Mouse (Mus musculus) ovary, adult 18-20 months (tissue): ENCODE data around the gene Tdrd6.
A peak's percentile ranks its signal among the peaks of the same experiment; 100 is the strongest.

Experiments
- DNase-seq: peaks from one replicate; pipeline ENCODE4 v3.0.0; 2022; ENCODE audit warnings: low spot score, mixed read lengths

The Tdrd6 gene

DNA sequence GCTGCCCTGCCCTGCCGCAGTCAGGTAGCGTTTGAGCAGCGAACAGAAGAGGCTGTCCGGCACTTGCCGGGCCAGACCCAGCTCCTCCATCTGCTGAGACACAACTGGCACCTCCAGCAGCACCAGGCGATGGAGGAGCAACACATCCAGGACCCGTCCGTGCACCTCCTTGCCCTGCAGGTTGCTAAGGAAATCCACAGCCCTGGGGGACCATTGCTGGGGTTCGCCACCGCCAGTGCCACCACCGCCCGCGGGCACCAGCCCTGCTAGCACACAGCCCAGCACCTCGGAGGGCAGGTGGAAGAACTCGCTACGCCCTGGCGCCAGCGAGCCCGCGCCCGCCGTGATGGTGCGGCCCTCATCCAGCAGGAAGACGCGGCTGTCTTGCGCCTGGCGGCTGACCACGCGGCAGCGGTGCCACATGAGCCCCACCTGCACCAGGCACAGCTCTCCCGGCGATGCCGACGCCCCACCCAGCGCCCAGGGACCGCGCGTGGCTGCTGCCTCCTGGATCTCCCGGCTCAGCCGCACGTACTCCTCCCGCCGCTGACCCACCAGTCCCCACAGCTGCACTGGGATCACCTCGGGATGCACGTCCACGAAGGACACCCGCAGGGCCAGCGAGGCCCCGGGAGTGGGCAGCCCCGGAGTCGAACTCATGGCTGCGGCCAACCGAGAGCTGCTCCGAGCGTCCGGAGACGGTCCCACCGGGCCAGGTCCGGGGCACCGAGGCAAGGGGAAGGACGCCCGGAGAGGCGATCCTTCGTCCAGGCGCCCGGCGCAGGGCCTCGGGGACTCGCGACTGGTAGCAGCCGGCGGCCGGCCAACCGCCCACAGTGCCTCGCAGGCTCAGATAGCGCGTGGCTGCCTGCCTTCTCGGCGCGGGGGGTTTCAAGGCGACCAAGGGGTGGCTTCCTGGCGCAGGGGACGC, at the start of gene Tdrd6:
TSS of gene Tdrd6 (minus strand) at position 804 of the 931 bp plus-strand sequence.
- no peak for DNase-seq

DNA sequence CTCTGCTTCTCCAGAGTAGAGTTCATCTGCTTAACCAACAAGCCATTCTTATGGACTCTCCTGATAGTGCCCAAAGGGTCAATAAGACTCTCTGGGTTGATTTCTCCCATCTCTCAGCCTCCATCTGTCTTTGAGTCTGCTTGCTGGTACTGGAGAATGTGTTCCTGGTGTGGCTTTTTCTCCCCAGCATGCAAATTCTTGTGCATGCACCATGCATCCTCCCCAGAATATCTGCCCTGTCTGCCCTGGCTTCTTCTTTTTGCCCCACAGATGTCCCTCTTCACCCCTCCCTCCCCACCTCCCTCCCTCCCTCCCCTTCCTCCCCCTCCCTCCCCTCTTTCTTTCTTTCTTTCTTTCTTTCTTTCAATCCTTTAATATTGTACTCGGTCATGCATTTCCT, 47.2 kb upstream of the Tdrd6 start:
- no peak for DNase-seq

DNA sequence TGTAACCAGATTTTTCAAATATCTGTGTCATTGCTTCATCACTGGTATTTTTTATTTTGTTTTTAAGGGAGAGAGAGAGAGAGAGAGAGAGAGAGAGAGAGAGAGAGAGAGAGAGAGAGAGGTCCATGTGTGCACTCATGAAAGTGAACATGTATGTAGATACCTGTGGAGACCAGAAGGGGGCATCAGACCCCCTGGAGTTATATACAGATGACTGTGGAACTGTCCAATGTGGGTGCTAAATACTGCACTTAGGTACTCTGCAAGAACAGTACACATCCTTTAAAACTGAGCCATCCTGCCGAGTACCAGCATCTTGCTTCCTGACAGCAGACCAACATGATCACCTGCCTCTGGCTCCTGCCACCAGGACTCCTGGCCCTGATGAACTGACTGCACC, 46.1 kb upstream of the Tdrd6 start:
- no peak for DNase-seq

DNA sequence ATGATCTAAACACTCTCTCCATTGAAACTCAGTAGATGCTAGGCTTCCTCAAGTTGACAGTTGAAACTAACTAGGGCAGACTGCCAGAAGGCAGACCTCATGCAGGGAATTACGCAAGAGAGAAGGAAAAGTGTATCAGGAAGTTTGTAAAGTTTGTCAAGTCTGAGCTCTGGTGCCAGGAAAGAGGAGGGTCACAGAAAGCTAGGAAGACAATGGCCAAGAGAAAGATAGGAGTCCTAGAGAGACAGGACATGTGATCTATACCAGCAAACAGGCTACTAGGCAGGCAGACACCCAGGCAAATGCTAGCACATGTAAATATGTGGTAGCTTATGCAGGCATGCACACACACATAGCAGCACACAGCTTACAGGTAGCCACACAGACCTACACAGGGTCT, 45.1 kb upstream of the Tdrd6 start:
- peak; percentile 13 for DNase-seq

DNA sequence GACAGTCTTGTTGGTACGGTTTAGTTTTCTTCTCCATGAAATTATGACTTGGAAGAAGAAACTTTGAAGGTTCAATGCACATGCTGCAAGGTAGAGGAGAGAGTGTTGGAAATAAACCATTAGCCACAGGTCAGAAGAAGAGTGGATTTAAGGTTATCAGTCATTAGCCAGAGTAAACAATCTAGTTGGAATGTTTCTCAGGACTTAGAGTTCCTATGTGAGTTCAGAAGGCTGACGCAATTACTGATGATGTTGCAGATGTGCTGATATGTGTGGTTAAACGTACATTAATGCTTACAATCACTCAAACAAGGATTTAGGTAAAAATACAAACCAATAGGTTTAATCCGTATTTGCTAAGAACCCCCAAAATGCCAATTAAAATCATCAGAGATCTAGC, 41.8 kb upstream of the Tdrd6 start:
- DNase-seq, result no peak

DNA sequence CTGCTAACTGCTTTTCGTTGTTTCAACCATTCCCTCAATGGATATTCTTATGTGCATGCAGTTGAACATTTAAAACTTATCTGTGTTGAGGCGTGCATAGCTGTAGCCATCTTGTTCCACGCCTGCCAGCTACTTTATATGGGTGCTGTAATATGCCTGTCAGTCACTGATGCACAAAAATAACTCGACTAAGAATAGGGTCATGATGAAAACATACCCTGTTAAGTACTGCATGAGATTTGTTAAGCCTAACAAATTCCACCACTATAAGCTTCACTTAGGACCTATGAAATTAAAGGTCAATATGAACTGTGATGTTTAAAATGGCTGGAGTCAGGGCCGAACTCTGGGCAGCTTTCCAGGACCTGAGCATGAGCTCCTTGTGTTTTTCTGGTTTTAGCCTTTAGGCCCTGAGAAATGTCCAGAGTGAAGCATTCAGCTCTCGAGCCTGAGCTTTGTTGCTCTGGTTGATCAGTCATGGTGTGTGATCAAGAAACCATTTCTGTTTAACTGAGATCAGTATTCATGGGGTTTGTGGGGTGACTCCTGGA, 39.1 kb upstream of the Tdrd6 start:
- no peak for DNase-seq

DNA sequence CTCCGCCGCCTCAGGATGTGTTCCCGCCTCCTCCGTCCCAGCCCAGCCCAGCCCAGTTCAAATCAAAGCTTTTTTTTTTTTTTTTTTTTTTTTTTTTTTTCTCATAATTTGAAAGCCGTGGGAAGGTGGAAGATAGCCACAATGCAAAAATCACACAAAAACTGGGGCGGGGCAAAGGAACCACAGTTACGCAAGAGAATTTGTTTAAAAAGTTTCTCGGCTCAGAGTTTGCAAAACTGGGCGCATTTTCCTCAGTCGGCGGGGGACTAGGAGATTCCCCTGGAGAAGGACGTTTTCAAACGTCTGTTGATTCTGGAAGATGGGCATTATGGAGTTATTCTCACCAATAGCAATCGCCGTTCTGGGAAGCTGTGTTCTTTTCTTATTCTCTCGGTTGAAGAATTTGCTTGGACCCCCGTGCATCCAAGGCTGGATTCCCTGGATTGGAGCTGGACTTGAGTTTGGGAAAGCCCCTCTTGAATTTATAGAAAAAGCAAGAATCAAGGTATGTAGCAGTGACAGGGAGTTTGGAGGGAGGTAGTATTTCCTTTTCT, 37.3 kb upstream of the Tdrd6 start, which contains the start of gene Cyp39a1:
TSS of gene Cyp39a1 (plus strand) at position 136 of the 554 bp plus-strand sequence.
- DNase-seq, result no peak

DNA sequence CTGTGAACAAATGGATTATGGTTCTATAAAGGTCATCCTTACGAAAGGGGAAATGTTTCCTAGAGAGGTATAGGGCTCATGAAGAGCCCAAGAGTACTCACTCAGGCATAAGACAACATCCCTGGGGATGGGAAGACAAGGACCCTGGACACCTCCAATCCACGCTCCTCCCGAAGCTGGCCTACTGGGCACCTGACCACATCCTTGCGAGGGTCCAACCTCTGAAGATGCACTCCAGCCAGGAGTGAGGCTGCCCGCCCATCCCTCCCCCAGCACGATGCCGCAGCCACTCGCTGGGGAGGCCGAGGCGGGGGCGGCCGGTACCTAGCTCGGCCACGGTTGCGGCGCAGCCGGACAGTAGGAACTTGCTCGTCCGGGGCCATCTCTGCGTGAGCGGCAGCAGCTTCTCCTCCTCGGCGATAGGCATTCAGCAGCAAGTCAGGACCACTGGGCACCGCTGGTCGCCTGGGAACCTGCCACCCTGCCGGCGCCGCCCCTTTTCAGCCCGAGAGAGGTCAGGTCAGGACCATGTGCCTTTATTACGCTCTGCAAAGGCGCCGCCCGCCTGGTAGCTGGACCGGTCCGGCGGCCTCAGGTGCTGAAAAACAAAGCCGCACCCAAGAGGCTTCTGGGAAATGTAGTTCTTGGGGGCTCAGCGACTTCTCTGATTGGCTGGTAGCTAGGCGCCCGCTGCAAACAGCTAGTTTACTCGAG, 36.6 kb upstream of the Tdrd6 start, which contains the start of gene Slc25a27:
TSS of gene Slc25a27 (minus strand) at position 639 of the 714 bp plus-strand sequence.
- DNase-seq, result peak; percentile 87

DNA sequence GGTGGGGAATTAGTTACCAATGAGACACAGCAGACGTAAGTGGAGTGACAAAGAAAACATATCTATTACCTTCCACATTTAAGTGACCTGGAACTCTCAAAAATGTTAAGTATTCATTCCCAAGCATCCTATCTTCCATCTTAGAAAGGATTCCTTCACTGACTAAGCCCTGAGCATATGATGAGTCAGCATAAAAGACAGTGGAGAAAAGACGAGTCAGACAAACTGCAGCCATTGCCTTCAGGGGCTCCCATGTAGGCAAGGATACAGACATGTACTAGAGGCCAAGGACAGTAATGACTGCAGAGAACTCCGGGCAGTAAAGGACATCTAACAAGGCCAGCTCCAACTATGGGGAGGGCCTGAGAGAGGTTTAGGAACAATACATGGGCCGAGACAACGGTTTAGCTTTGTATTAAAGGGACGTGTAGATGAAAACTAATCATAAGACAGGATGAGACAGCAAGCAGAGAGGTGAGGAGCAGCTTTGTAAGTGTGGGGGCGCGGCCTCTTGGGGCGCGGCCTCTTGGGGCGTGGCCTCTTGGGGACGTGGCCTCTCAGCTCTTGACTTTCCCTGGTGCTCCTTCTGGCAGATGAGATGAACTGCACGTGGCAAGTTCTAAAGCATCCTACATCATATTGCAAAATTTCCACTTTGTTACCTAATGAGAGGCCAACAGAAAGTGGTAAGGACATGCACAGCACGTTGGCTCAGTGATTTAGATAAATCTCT, 21.4 kb upstream of the Tdrd6 start:
- no peak for DNase-seq

DNA sequence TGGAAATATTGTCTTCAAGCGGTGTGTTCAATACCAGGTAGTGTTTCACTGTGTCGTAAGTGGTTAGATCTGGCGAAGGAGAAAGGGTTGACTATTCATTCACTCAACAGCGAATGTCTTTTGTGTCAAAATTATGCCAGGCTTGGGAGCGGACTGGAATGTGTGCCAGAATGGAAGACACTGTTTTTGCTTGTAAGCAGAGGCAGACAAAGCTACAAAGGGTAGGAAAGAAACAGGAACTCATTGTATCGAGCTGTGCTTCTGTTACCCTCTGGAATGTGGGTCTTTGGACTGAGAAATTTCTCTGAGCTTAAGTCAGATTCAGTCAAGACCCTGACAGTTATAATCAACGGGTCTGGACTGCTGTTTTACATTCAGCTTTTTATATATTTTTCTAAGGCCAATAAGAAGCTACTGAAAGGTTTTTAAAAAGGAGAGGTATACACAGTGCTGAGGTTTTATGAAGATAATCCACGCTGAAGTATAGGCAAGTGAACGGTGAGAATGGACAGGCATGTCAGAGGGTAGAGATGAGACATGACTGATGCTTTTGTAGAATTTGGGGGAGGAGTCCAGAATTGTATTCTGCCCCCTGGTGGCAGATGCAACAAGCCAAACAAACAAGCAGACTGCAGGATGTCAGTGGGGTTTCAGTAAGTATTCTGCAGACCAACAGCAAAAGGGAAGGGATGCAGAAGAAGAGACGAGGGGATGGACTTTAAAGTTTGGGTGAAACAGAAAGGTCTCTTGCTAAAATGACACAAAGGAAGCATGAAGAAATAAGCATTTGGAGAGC, 19.7 kb upstream of the Tdrd6 start:
- no peak for DNase-seq

DNA sequence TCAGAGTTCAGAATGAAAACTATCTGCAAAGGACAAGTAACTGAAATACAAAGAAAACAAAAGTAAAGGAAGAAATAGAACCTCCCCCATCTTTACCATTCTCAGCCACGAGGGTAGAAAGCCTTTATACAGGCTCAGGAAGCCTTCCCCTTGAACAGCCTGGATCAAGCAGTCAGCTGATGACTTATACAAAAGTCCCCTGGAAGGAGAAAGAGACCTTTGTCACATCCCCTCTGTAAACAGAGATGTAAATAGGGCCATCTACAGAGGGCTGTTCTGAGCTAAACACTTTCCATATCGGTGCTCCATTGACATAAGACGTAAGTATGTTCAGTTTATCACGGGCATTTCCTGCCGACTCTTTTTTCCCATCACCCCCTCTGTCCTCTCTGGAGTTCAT, 16.8 kb upstream of the Tdrd6 start:
- DNase-seq, result no peak

DNA sequence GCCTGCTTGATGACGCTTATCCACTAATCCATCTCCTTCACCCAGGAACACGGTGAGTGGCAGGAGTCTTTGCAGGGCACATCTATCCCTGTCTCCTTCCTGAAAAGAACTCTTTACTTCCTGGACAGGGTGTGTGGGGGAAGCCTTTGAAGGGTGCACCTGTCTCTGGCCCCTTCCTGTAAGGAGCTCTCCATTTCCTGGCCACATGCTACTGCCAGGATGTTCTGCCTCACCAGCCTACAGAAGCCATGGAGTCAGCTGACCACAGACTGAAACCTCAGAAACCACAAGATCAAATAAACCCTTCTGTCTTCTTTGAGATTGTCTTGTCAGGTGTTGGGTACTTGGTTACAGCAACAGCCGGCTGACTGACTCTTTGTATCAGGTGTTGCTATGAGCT, 15.0 kb upstream of the Tdrd6 start:
- DNase-seq, result no peak

DNA sequence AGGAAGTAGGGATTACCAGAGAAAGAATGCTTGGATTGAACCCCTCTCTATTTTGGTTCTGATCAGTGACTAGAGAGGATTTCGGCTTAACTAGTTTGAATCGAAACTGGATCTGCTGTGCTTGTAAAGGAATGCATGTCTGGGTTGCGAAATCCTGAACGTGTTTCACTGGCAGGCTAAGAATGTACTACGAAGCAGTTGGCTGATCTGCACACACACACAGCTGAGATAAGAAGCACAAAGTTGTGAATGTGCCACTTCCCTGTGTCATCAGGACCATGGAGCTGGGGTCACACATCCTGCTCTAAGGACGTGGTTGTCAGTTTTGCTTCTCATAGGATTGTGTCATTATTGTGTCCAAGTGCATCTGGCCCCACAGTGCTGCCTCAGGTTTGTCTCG, 14.3 kb upstream of the Tdrd6 start:
- DNase-seq, result no peak

DNA sequence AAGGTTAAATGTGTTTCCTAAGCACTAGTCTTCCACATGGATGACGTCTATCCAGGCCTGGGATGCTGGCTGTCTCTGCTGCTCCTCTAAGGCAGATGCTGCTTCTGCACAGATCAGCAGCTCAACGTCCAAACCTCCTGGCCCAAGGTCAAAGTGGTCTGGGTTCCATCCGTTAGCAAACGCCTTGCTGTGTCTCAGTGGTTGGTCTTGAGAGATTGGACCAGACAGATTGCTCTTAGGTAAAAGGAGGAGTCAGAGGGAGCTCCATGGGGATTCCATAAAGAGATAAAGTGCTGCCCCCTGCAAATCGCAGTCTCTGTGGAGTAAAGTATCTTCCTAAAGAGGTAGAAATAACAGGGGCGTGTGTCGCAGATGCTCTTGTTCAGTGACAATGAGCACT, 13.1 kb upstream of the Tdrd6 start:
- no peak for DNase-seq

DNA sequence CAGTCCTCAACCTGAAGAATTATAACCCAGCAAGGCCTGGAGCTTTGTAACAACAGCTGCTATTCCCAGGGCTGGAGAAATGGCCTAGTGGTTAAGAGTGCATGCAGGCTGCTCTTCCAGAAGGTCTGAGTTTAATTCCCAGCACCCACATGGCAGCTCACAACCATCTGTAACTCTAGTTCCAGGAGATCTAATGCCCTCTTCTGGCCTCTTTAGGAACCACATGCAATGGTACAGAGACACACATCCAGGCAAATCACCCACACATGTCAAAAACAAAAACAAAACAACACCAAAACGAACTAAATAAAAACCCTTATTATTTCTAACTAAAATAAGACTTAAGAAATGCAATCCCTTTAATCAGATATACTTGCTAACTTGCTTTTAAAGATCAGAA, 10.7 kb upstream of the Tdrd6 start:
- DNase-seq, result no peak

DNA sequence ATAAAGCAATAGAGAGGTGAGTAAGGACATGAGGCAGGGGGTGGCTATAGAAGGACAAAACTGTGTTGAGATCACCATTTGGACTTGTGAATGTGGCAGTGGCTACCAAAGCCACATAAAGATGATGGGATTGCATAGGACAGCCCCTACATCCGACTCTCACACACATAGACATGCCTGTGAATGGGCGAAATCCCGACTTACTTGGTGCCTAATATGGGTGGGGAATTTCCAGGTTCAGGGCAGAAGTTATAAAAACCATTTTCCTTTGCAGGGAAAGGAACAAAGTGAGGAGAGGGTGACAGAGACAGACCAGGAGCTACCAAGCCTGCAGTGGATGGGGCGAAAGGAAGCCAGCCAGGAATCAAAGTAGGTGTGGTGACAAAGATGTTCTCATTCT, 7.0 kb upstream of the Tdrd6 start:
- DNase-seq, result no peak

DNA sequence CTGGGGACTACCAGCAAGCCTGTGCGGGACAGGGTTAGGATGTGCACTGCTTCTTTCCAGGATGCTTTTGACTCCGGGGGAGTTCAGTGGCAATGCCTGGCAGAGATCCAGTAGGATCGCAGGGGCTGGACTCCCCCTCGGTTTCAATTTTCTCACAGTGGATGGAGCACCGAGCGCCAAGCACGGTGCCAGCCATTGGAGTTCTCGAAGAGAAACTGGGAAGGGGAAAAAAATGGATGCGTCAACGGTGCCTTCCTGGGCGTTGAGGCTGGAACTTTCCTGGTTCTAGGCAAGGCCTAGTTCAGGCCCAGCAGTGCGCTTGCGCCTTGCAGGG, 295 bp upstream of the Tdrd6 start:
- no peak for DNase-seq

DNA sequence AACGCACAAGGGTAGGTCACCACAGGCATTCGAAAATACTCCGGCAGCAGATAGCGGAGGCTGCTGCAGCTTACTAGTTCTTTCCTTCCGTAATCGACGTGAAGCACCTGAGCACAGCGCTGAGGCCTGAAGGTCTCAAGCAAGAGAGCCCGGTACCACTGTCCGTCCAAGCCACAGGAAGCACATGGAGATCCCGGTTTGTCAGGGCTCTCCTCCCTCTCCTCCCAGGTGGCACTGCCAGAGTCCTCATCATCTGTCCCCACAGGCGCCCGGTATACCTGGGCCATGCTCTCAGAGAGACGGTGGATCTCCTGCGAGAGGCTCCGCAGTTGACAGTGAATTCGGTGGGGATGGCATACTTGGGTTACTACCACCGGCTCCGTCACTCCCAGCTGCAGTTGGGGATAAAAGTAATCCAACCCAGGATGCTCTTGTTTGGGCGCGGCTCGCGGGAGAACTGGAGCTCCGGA, 1.0 kb downstream of the Tdrd6 start:
- no peak for DNase-seq

DNA sequence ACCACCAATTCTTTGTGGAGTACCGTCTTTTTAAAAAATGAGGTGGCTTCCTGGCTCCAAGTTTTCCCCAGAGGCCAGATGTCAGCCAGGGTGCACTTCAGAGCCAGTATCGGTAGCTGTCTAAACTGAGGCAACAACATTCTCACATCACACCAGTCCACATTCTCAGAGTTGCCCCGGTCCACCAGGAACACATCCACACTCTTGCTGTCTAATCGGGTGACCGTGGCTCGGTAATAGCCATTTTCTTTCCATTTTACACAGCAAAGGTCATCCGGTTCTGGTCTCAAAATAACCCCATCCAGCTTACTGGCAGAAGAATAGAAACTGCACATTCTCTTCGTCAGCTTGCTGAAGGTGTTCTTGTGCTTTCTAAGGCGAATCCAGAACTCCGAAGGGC, 1.9 kb downstream of the Tdrd6 start:
- no peak for DNase-seq

DNA sequence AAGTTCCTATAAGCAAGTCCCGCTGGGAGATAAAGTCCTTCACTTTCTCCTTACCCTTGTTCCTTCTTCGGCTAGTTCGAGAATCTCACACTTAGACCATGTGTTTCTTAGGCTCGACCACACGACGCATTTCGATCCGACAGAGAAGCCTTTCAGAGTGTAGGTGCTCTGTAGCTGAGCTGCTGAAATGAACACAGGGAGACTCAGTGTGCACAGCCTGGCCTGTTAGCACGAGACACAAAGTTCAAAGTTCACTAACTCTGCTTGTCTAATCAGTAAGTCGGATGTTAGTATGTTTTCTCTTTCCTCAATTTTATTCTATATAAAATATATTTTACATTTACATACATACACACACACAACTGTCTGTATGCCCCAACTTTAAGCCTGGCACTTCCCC, 8.0 kb downstream of the Tdrd6 start:
- no peak for DNase-seq

DNA sequence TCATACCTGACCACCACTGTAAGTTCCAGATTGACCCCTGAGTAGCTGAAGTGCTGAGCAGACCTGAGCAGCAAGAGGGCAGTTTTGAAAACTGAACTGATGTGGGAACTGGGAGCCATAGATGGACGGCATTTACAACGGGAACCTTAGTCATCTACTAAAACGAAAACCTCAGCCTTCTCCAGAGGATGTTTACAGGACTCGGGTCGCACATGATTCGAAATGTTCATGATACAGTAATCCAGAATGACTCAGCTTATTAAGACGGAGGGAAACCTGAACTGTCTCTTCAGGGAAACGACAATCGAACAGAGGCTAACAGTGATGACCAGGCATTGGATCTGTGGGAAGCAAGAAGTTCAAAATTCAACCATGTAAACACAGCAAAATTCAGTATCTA, 10.9 kb downstream of the Tdrd6 start:
- no peak for DNase-seq
